Mouse (Mus musculus) frontal cortex, postnatal 25 days (tissue): ENCODE data around the gene Khdrbs2.

Source experiments
- DNase-seq, 2 experiments: peaks; one replicate each; pipeline ENCODE4 v3.0.0; 2022; ENCODE audit warnings: low spot score in 2 of 2

Gene Khdrbs2

GRCm38 (mm10) chr1:32172506-32173239, at the start of gene Khdrbs2:
Gene Khdrbs2, plus strand, starts transcription at chr1:32172714.
- peak; percentile 76 to 83 for DNase-seq

- no peak for DNase-seq
Measured at GRCm38 (mm10) chr1:32174566-32174965, 2.1 kb downstream of the Khdrbs2 start.

GRCm38 (mm10) chr1:32199664-32200260, 27.2 kb downstream of the Khdrbs2 start:
- no peak for DNase-seq

- no peak for DNase-seq
Measured at GRCm38 (mm10) chr1:32248443-32248842, 75.9 kb downstream of the Khdrbs2 start.

DNA sequence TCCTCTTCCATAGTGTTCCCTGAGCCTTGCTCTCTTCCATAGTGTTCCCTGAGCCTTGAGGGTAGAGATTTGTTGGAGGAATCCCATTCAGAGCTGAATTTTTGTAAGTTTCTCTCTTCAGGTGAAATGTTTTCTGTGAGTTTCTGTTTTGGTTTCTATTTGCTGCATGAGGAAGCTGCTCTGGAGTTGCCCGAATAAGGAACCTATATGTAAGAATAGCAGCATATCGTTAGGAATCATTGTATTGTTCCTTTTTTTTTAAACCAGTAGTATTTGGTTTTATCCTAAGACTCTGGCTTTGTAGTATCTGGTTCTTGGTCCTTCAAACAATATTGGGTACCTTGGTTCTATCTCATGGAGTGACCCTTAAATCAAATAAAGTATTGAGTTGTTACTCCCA, 77.1 kb downstream of the Khdrbs2 start:
- DNase-seq: no peak

- DNase-seq: no peak
Measured at GRCm38 (mm10) chr1:32250337-32250736, 77.8 kb downstream of the Khdrbs2 start.

GRCm38 (mm10) chr1:32258942-32259341, 86.4 kb downstream of the Khdrbs2 start:
- no peak for DNase-seq

GRCm38 (mm10) chr1:32270519-32270918, 98.0 kb downstream of the Khdrbs2 start:
- no peak for DNase-seq

DNA sequence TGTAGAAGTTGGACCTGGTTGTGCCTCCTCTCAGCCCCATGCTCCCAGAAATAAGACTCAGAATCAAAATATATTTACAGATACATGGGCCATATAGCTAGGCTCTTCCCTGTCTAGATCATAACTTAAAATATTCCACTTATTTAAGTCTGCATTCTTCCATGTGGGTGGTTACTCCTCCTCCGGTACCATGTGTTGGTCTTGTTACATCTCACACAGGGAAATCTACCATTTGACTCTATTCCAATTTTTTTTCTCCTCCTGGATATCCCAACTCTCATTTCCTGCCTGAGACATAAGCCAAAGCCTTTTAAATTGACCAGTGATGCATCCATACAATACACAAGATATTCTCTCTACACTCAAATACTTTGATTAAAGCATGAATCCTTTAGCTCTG, 122.2 kb downstream of the Khdrbs2 start:
- no peak for DNase-seq

DNA sequence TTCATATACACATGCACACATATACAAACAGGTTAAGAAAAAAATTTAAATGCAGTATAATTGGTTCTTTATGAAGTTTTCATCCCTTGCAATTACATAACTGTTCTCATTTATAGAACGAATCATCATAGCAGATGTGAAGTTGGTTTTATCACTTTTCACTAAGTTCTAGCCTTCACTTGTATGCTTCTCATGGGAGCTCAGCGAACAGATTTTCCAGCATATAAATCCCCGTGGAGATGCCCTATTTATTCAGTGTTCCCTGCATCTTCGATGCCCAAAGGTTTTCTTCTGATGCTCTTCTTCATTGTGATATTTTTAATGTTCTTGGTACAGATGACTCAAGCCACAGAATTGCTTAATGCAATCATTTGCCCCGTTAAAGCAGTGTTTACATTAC, 128.9 kb downstream of the Khdrbs2 start:
- no peak for DNase-seq

DNA sequence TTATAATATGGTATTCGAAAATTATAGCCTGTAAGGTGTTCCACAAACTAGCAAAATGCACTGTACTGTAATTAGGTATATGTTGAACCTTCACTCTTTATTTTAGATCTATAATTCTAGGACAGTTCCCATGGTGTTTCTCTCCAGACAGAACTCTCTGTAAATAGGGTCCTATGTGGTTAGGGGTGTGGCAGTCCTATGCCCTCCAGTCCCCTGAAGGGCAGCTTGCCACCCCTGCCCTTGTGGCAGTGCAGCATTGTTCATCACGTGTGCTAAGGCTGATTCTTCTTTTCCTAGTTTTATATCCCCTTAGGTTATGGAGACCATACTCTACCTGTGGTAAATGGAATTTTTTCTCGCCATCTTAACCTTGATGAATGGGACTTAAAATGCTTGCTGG, 136.6 kb downstream of the Khdrbs2 start:
- no peak for DNase-seq

- no peak for DNase-seq
Measured at GRCm38 (mm10) chr1:32309637-32310036, 137.1 kb downstream of the Khdrbs2 start.

- no peak for DNase-seq
Measured at GRCm38 (mm10) chr1:32339108-32339507, 166.6 kb downstream of the Khdrbs2 start.

GRCm38 (mm10) chr1:32347538-32347937, 175.0 kb downstream of the Khdrbs2 start:
- DNase-seq: no peak

GRCm38 (mm10) chr1:32352076-32352475, 179.6 kb downstream of the Khdrbs2 start:
- no peak for DNase-seq

GRCm38 (mm10) chr1:32363539-32363938, 191.0 kb downstream of the Khdrbs2 start:
- DNase-seq: no peak

GRCm38 (mm10) chr1:32397553-32397952, 225.0 kb downstream of the Khdrbs2 start:
- DNase-seq: no peak

- DNase-seq: no peak
Measured at GRCm38 (mm10) chr1:32407651-32408050, 235.1 kb downstream of the Khdrbs2 start.

DNA sequence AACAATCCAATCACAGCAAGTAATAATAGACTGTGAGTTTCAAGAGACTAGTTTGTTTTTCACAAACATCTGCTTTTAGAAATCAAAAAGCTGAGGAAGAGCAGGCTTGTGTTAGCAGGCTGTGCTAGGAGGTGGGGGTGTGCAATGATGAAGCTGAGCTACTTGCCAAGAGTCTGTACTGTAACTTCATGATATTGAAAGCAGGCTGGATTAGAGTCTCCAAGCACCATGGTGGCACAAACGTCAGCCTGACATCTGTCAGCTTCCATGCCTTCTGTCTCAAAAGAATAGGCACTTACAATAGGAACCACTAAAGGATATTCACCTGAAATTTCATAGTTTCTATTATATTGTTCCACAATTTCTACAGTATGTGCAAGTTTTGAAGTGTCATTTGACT, 255.9 kb downstream of the Khdrbs2 start:
- no peak for DNase-seq

DNA sequence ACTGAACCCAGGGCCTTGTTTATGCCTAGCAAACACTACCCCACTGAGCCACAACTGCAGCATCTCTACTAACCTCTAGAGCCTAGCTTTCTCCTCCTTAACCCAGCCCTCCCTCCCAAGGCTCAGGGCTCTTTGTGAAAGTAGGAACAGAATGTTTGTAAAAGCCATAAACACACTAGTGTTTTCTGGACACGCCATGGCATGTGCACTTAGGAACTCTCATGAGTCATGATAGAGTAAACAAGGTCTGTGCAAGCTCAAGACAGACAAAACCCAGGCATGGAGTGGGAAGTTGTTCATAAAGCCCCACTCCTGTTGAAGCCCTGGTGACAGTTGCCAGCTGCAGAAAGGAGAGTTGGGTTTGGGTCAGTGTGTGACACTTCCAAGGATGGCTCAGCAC, 257.0 kb downstream of the Khdrbs2 start:
- no peak for DNase-seq

DNA sequence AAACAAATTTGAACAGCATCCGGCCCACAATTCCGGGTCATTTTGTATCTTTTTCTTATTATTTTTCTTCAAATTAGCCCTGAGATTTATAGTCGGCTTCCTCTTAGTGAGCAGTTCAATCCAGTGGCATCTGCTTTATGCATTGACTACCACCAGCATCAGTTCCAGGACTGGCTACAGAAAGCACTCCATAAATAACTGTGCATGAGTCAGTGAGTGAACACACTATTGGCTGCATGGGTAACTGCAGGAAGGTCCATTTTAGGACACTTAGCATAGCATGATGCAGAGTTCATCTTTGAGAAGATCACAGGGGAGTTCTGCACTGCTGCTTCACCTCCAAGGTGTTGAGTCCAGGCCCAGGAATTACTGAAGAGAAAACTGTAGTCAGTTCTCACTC, 258.0 kb downstream of the Khdrbs2 start:
- DNase-seq: no peak

GRCm38 (mm10) chr1:32433118-32433517, 260.6 kb downstream of the Khdrbs2 start:
- no peak for DNase-seq

GRCm38 (mm10) chr1:32443927-32444326, 271.4 kb downstream of the Khdrbs2 start:
- no peak for DNase-seq

GRCm38 (mm10) chr1:32463103-32463516, 290.6 kb downstream of the Khdrbs2 start:
- no peak for DNase-seq
